ENCODE assay signal across 13 mouse cellular contexts in genomic region chr15:82135372-82135771, GRCm38 (mm10). TPM values are rescaled to one million over a fixed set of nuclear protein-coding genes. Genes with fewer than 3 reads are reported as not detected.
DNase-seq lines count a peak whose midpoint lies in the region; ATAC-seq lines count a peak whose summit lies in the region.
"Had no signal": no experiment of that assay in that cellular context is flagged by ENCODE, and none has a peak within 500 bp of the region (broad histone marks: within the 10 kb centered on the region; RNA-seq: fewer than 3 reads in every experiment).

No protein-coding gene starts in this region.

- H3K27ac ChIP-seq in heart, embryonic 11.5 days (ENCODE audit: low read depth, low read length): peak overlapping the region; percentile 59; the same call in 1 of the 2 replicates
- H3K27ac ChIP-seq in heart, embryonic 10.5 days: no peak overlapping the region; the same call in 1 of the 2 replicates
- H3K27ac ChIP-seq in kidney, embryonic 14.5 days (ENCODE audit: low read depth, low read length): no peak overlapping the region
- H3K27ac ChIP-seq: kidney, embryonic 15.5 days; limb, embryonic 12.5 days; macrophage had no signal

- intact Hi-C loops in left cerebral cortex, postnatal 14 days (cut with DNase I): no loop called here

- no peak for ATAC-seq in heart, embryonic 11.5 days (replicated peaks; ENCODE audit: insufficient number of reproducible peaks, low FRiP score, low TSS enrichment)
- no peak for ATAC-seq in kidney, embryonic 14.5 days (ENCODE audit: low FRiP score, low TSS enrichment)

- DNase-seq in heart, embryonic 10.5 days (ENCODE audit: low spot score): no peak
- peak; percentile 70 for DNase-seq in right cerebral cortex, adult 18-20 months
- DNase-seq in right cerebral cortex, postnatal 25 days: no peak
- peak; percentile 36 to 66 for DNase-seq in left cerebral cortex, postnatal 14 days (ENCODE audit: low spot score in 2 of 2)
- DNase-seq in urinary bladder, postnatal 14 days (ENCODE audit: low spot score): no peak
- DNase-seq in testis, postnatal 10 days (ENCODE audit: low spot score): no peak
- DNase-seq: cerebellum, adult 11 months had no signal

- peaks cover 4% of the 10 kb centered on the region for H3K4me1 ChIP-seq in heart, embryonic 11.5 days (ENCODE audit: control insufficient read depth, insufficient read depth, low read length)
- peaks cover 15% of the 10 kb centered on the region; the same call in 1 of the 2 replicates for H3K4me1 ChIP-seq in heart, embryonic 10.5 days
- H3K4me1 ChIP-seq in kidney, embryonic 14.5 days (ENCODE audit: control insufficient read depth, insufficient read depth, low read length): no peaks in the 10 kb centered on the region
- H3K4me1 ChIP-seq: kidney, embryonic 15.5 days; limb, embryonic 12.5 days had no signal

- H3K4me3 ChIP-seq in heart, embryonic 11.5 days (ENCODE audit: low read depth, low read length): no peak overlapping the region
- H3K4me3 ChIP-seq in heart, embryonic 10.5 days: no peak overlapping the region
- no peak overlapping the region for H3K4me3 ChIP-seq in kidney, embryonic 14.5 days (ENCODE audit: low read length)
- H3K4me3 ChIP-seq: heart, embryonic 12.5 days; kidney, embryonic 15.5 days; limb, embryonic 12.5 days had no signal

- no peaks in the 10 kb centered on the region; the same call in 1 of the 2 replicates for H3K27me3 ChIP-seq in heart, embryonic 11.5 days (ENCODE audit: control insufficient read depth, insufficient read depth, low read length)
- no peaks in the 10 kb centered on the region; the same call in 1 of the 2 replicates for H3K27me3 ChIP-seq in heart, embryonic 10.5 days (ENCODE audit: insufficient read depth, poor library complexity, severe bottlenecking)
- no peaks in the 10 kb centered on the region for H3K27me3 ChIP-seq in kidney, embryonic 14.5 days (ENCODE audit: control insufficient read depth, insufficient read depth, low read length)
- H3K27me3 ChIP-seq: heart, embryonic 12.5 days; kidney, embryonic 15.5 days; limb, embryonic 12.5 days had no signal

- no peak overlapping the region for H3K9ac ChIP-seq in heart, embryonic 11.5 days (ENCODE audit: low read depth, low read length)
- no peak overlapping the region for H3K9ac ChIP-seq in kidney, embryonic 14.5 days (ENCODE audit: low read depth, low read length)
- H3K9ac ChIP-seq: heart, embryonic 12.5 days; kidney, embryonic 15.5 days; limb, embryonic 12.5 days had no signal

- H3K36me3 ChIP-seq in heart, embryonic 11.5 days (ENCODE audit: control insufficient read depth, insufficient read depth, low read length): no peaks in the 10 kb centered on the region
- H3K36me3 ChIP-seq in heart, embryonic 10.5 days: peaks cover 17% of the 10 kb centered on the region
- H3K36me3 ChIP-seq in kidney, embryonic 14.5 days (ENCODE audit: control insufficient read depth, insufficient read depth, low read length): peaks cover 9% of the 10 kb centered on the region

- no peak overlapping the region for H3K4me2 ChIP-seq in heart, embryonic 11.5 days
- H3K4me2 ChIP-seq in kidney, embryonic 14.5 days (replicated peaks; ENCODE audit: low read depth, low read length): no peak overlapping the region
- H3K4me2 ChIP-seq: heart, embryonic 12.5 days; kidney, embryonic 15.5 days; limb, embryonic 12.5 days had no signal

- H3K9me3 ChIP-seq in heart, embryonic 11.5 days (replicated peaks; ENCODE audit: control insufficient read depth, low read length): no peaks in the 10 kb centered on the region
- H3K9me3 ChIP-seq in heart, embryonic 10.5 days: no peaks in the 10 kb centered on the region
- no peaks in the 10 kb centered on the region for H3K9me3 ChIP-seq in kidney, embryonic 14.5 days (ENCODE audit: control insufficient read depth, low read length)
- H3K9me3 ChIP-seq: heart, embryonic 12.5 days; kidney, embryonic 15.5 days; limb, embryonic 12.5 days had no signal

- WGBS in heart, embryonic 11.5 days (ENCODE audit: insufficient replicate concordance): 60% methylated on average over 4 of the region's 4 CpGs
- WGBS in heart, embryonic 10.5 days: 69% methylated on average over 4 of the region's 4 CpGs
- WGBS in kidney, embryonic 14.5 days: 74% methylated on average over 4 of the region's 4 CpGs

RNA-seq across cellular contexts. Expression of gene Ccdc134, which starts 7.7 kb away (rescaled TPM):
- 9.5 and 9.6 TPM in 2 replicates for polyA plus RNA-seq in heart, embryonic 11.5 days (2014; fragmentation: Nextera tagmentation; extraction: Ambion mirVana)
- 13.5 and 19.4 TPM in 2 replicates for polyA plus RNA-seq in heart, embryonic 10.5 days (2016; fragmentation: Nextera tagmentation; extraction: Ambion mirVana)
- 10 to 100 TPM; 10.1 to 12.9 TPM for total RNA-seq in left cerebral cortex, postnatal 14 days (2021)
- polyA plus RNA-seq in kidney, embryonic 14.5 days (2014; fragmentation: Nextera tagmentation; extraction: Ambion mirVana): 12.8 and 19.6 TPM in 2 replicates

RNA-seq across cellular contexts. Expression of gene Srebf2, which starts 11.6 kb away (rescaled TPM):
- polyA plus RNA-seq in heart, embryonic 11.5 days (2014; fragmentation: Nextera tagmentation; extraction: Ambion mirVana): 82.3 and 88.1 TPM in 2 replicates
- polyA plus RNA-seq in heart, embryonic 10.5 days (2016; fragmentation: Nextera tagmentation; extraction: Ambion mirVana): 129 and 133 TPM in 2 replicates
- total RNA-seq in left cerebral cortex, postnatal 14 days (2021): 100 to 1,000 TPM; 173 to 195 TPM
- 76.9 and 114 TPM in 2 replicates for polyA plus RNA-seq in kidney, embryonic 14.5 days (2014; fragmentation: Nextera tagmentation; extraction: Ambion mirVana)

Comparison
In these comparisons a context has a peak if more than half of its experiments do, and no peak if none do; other contexts are left out.
1. DNase-seq: peak in right cerebral cortex, adult 18-20 months (single experiment) and left cerebral cortex, postnatal 14 days (2 of 2); none in heart, embryonic 10.5 days (single experiment), right cerebral cortex, postnatal 25 days (single experiment), urinary bladder, postnatal 14 days (single experiment) and testis, postnatal 10 days (single experiment).